Mouse (Mus musculus) CH12.LX (cell line): ENCODE data around the gene Yjefn3. TPM values are rescaled to one million over a fixed set of nuclear protein-coding genes. Genes with fewer than 3 reads are reported as not detected.

Source experiments
- DNase-seq: peaks from one replicate; pipeline ENCODE4 v3.0.0-alpha.2; 2013; ENCODE audit errors: extremely low read depth
- H3K27ac ChIP-seq: 2 replicates; pipeline ENCODE4 v1.5.1; 2012; ENCODE audit warnings: low read depth, mild to moderate bottlenecking, control low read depth, moderate library complexity; ENCODE audit not compliant: insufficient read depth
- H3K27me3 ChIP-seq: replicated peaks from 2 replicates; pipeline ENCODE3; 2012; ENCODE audit warnings: inconsistent platforms
- H3K36me3 ChIP-seq, 2 experiments: replicated peaks in 1 of 2; 2 replicates each; pipeline versions ENCODE3 to v1.6.1; 2012; ENCODE audit warnings: inconsistent platforms in 1 of 2, low read length in 1 of 2, mild to moderate bottlenecking in 1 of 2, mixed read lengths in 1 of 2, moderate library complexity in 1 of 2; ENCODE audit not compliant: control insufficient read depth in 1 of 2, insufficient read depth in 1 of 2
- H3K4me1 ChIP-seq, 2 experiments: 2 replicates each; pipeline ENCODE4 v1.6.1; 2012; ENCODE audit warnings: inconsistent platforms in 1 of 2, moderate library complexity in 1 of 2; ENCODE audit not compliant: insufficient read depth in 2 of 2, control insufficient read depth in 1 of 2
- H3K4me2 ChIP-seq: 2 replicates; pipeline ENCODE4 v1.6.1; 2012; ENCODE audit warnings: low read depth, mild to moderate bottlenecking, control low read depth; ENCODE audit not compliant: poor library complexity, insufficient read depth, severe bottlenecking
- H3K4me3 ChIP-seq, 3 experiments: fragments of 150-350 bp in 1 of 3; sonication (generic) in 1 of 3; replicated peaks in 1 of 3; 2 replicates each; pipeline versions ENCODE3 to v1.5.1; 2011 to 2012; ENCODE audit warnings: low read depth in 2 of 3, low read length in 2 of 3, mild to moderate bottlenecking in 2 of 3, moderate library complexity in 2 of 3, control low read depth in 1 of 3, improper control_type of control experiment in 1 of 3, inconsistent platforms in 1 of 3, mixed read lengths in 1 of 3; ENCODE audit not compliant: poor library complexity in 1 of 3
- H3K79me2 ChIP-seq: replicated peaks from 2 replicates; pipeline ENCODE4 v1.6.1; 2012; ENCODE audit warnings: mild to moderate bottlenecking, moderate library complexity; ENCODE audit not compliant: control insufficient read depth, poor library complexity, insufficient read depth, severe bottlenecking; ENCODE audit errors: extremely low read depth
- H3K9ac ChIP-seq: 2 replicates; pipeline ENCODE4 v1.6.1; 2012; ENCODE audit warnings: low read depth, mild to moderate bottlenecking, control low read depth, moderate library complexity; ENCODE audit not compliant: insufficient read depth
- H3K9me3 ChIP-seq: replicated peaks from 2 replicates; pipeline ENCODE3; 2012; ENCODE audit warnings: low read length, inconsistent platforms, mixed read lengths
- BHLHE40 ChIP-seq: IDR thresholded peaks from 2 replicates; pipeline ENCODE4 v1.6.1; 2011; ENCODE audit warnings: mild to moderate bottlenecking, low read depth, low read length, improper control_type of control experiment
- CHD2 ChIP-seq: IDR thresholded peaks from 2 replicates; pipeline ENCODE4 v1.6.1; 2011; ENCODE audit warnings: low read length, improper control_type of control experiment
- CTCF ChIP-seq, 2 experiments: IDR thresholded peaks in 1 of 2; conservative IDR thresholded peaks in 1 of 2; 2 replicates each; pipeline ENCODE4 v1.5.1; 2011 to 2012; ENCODE audit warnings: low read depth in 2 of 2, low read length in 2 of 2, improper control_type of control experiment in 1 of 2, inconsistent platforms in 1 of 2, mild to moderate bottlenecking in 1 of 2, moderate library complexity in 1 of 2
- ELF1 ChIP-seq: IDR thresholded peaks from 2 replicates; pipeline ENCODE4 v1.6.1; 2014; ENCODE audit warnings: low read depth, mild to moderate bottlenecking, inconsistent platforms, low read length, improper control_type of control experiment
- ETS1 ChIP-seq: conservative IDR thresholded peaks from 2 replicates; pipeline ENCODE4 v1.6.1; 2012; ENCODE audit warnings: low read depth, mild to moderate bottlenecking, inconsistent platforms, low read length, improper control_type of control experiment, moderate library complexity
- IRF4 ChIP-seq: IDR thresholded peaks from 2 replicates; pipeline ENCODE4 v1.6.1; 2014; ENCODE audit warnings: low read depth, mild to moderate bottlenecking, inconsistent platforms, low read length, improper control_type of control experiment
- JUN ChIP-seq: IDR thresholded peaks from 2 replicates; pipeline ENCODE4 v1.6.1; 2011; ENCODE audit warnings: low read depth, mild to moderate bottlenecking, low read length, improper control_type of control experiment, moderate library complexity; ENCODE audit not compliant: insufficient read depth
- JUND ChIP-seq: conservative IDR thresholded peaks from 2 replicates; pipeline ENCODE4 v1.6.1; 2011; ENCODE audit warnings: low read depth, low read length, improper control_type of control experiment
- MAX ChIP-seq: IDR thresholded peaks from 2 replicates; pipeline ENCODE4 v1.6.1; 2011; ENCODE audit warnings: low read length, improper control_type of control experiment
- MEF2A ChIP-seq: IDR thresholded peaks from 2 replicates; pipeline ENCODE4 v1.6.1; 2014; ENCODE audit warnings: low read depth, mild to moderate bottlenecking, inconsistent platforms, low read length, improper control_type of control experiment, borderline replicate concordance
- MYC ChIP-seq: IDR thresholded peaks from 2 replicates; pipeline ENCODE4 v1.6.1; 2011; ENCODE audit warnings: low read depth, mild to moderate bottlenecking, improper control_type of control experiment, low read length
- NELFE ChIP-seq: IDR thresholded peaks from 2 replicates; pipeline ENCODE4 v1.6.1; 2011; ENCODE audit warnings: low read depth, low read length, improper control_type of control experiment
- POLR2A ChIP-seq: IDR thresholded peaks from 2 replicates; pipeline ENCODE4 v1.6.1; 2011; ENCODE audit warnings: low read depth, mild to moderate bottlenecking, improper control_type of control experiment, low read length
- RAD21 ChIP-seq: IDR thresholded peaks from 2 replicates; pipeline ENCODE4 v1.6.1; 2011; ENCODE audit warnings: low read depth, mild to moderate bottlenecking, low read length, improper control_type of control experiment, moderate library complexity
- RCOR1 ChIP-seq: conservative IDR thresholded peaks from 2 replicates; pipeline ENCODE4 v1.6.1; 2012; ENCODE audit warnings: low read depth, mild to moderate bottlenecking, inconsistent platforms, low read length, improper control_type of control experiment
- TCF12 ChIP-seq: IDR thresholded peaks from 2 replicates; pipeline ENCODE4 v1.6.1; 2014; ENCODE audit warnings: low read depth, mild to moderate bottlenecking, inconsistent platforms, low read length, improper control_type of control experiment
- UBTF ChIP-seq: IDR thresholded peaks from 2 replicates; pipeline ENCODE4 v1.6.1; 2012; ENCODE audit warnings: low read depth, mild to moderate bottlenecking, inconsistent platforms, low read length, improper control_type of control experiment, moderate library complexity
- USF1 ChIP-seq: IDR thresholded peaks from 2 replicates; pipeline ENCODE4 v1.6.1; 2014; ENCODE audit warnings: low read depth, mild to moderate bottlenecking, inconsistent platforms, low read length, improper control_type of control experiment
- USF2 ChIP-seq: conservative IDR thresholded peaks from 2 replicates; pipeline ENCODE4 v1.6.1; 2011; ENCODE audit warnings: low read depth, low read length, improper control_type of control experiment
- ZMIZ1 ChIP-seq: IDR thresholded peaks from 2 replicates; pipeline ENCODE4 v1.6.1; 2012; ENCODE audit warnings: low read depth, mild to moderate bottlenecking, inconsistent platforms, low read length, improper control_type of control experiment
- ZNF384 ChIP-seq: IDR thresholded peaks from 2 replicates; pipeline ENCODE4 v1.6.1; 2012; ENCODE audit warnings: low read depth, low read length, improper control_type of control experiment, inconsistent platforms
- dilution Hi-C: fragments of 300-500 bp; cut with MboI; formaldehyde crosslinking; loops from 2 replicates; pipeline ENCODE4 v1.14.3; 2020; ENCODE audit warnings: low sequenced_read_pairs; ENCODE audit not compliant: extremely low pct_unique_long_range_greater_than_20kb, extremely low pct_ligation_motif_present
- in situ Hi-C: fragments of 300-500 bp; cut with MboI; formaldehyde crosslinking; loops from 3 replicates; pipeline ENCODE4 v1.14.3; 2019; ENCODE audit warnings: low sequenced_read_pairs, low pct_ligation_motif_present, low pct_unique_long_range_greater_than_20kb, mixed read lengths
- polyA plus RNA-seq: library from polyadenylated mRNA; unstranded; fragments of >175 nt; gene quantifications from 2 replicates; pipeline ENCODE4 v1.2.1, GENCODE M21; 2012; ENCODE audit warnings: low read depth; ENCODE audit not compliant: insufficient read length
- total RNA-seq, 2 experiments: library from RNA; depleted of rRNA; stranded (reverse); fragments of 300-350 nt in 1 of 2; fragments of >200 nt in 1 of 2; gene quantifications; 2 replicates each; pipeline ENCODE4 v1.2.3; 2012 to 2014

The Yjefn3 gene
- total RNA-seq (2012; rRNA removed) (8.0 and 9.5 TPM in 2 replicates), total RNA-seq (2014; rRNA removed) (3.3 and 3.6 TPM in 2 replicates), polyA plus RNA-seq (8.4 and 10.5 TPM in 2 replicates)

GRCm38 (mm10) chr8:69902163-69903062, at the start of gene Yjefn3, which contains the start of the genes Tssk6 and Ndufa13:
Gene Yjefn3, minus strand, starts transcription at chr8:69902712.
Gene Tssk6, plus strand, starts transcription at chr8:69902184.
Gene Ndufa13, minus strand, starts transcription at chr8:69902558.
- in situ Hi-C loops (no loop called here), dilution Hi-C loops (no loop called here)
- TF ChIP-seq IRF4 = peak; percentile 59
- no peak for TF ChIP-seq TCF12
- TF ChIP-seq ZMIZ1 = no peak; the same call in 1 of the 2 replicates
- TF ChIP-seq MAX = no peak
- peak; percentile 80 for TF ChIP-seq MYC
- TF ChIP-seq ZNF384 = no peak
- TF ChIP-seq RAD21 = no peak
- TF ChIP-seq ETS1 = peak; percentile 78
- no peak for TF ChIP-seq RCOR1
- TF ChIP-seq POLR2A = no peak
- no peak; the same call in 1 of the 2 replicates for TF ChIP-seq UBTF
- peak in 1 of 2 experiments; percentile 2; a peak in 1 of 4 replicates for TF ChIP-seq CTCF (conservative IDR thresholded peaks at IDR 0.05 in 1 of 2, IDR thresholded peaks at IDR 0.05 in 1 of 2; ENCODE audit: low read depth in 2 of 2, low read length in 2 of 2)
- TF ChIP-seq BHLHE40 = peak; percentile 94
- no peak for TF ChIP-seq MEF2A
- TF ChIP-seq USF2 = no peak
- no peak for TF ChIP-seq JUND
- no peak for TF ChIP-seq NELFE
- no peak for TF ChIP-seq USF1
- no peak for TF ChIP-seq JUN
- TF ChIP-seq CHD2 = no peak
- no peak for TF ChIP-seq ELF1
- Histone ChIP-seq H3K4me2 (peak within 1 kb of the TSS; percentile 77), H3K9me3 (no peaks in the 10 kb centered on the region), H3K27me3 (no peaks in the 10 kb centered on the region), H3K4me1 (peaks cover 5 to 39% of the 10 kb centered on the region in 2 experiments), H3K27ac (peak within 1 kb of the TSS; percentile 84), H3K79me2 (peaks cover 29% of the 10 kb centered on the region), H3K36me3 (peaks cover 12 to 33% of the 10 kb centered on the region in 2 experiments), H3K9ac (peak within 1 kb of the TSS; percentile 93), H3K4me3 (peak within 1 kb of the TSS; percentile 83 to 92 (median 88))
- DNase-seq = peak; percentile 67
